21 mouse cellular contexts compared by ENCODE assay signal in genomic region chr4:97766100-97766499, GRCm38 (mm10). TPM values are rescaled to one million over a fixed set of nuclear protein-coding genes. Genes with fewer than 3 reads are reported as not detected.
"Had no signal": no experiment of that assay in that cellular context is flagged by ENCODE, and none has a peak within 500 bp of the region (broad histone marks: within the 10 kb centered on the region; RNA-seq: fewer than 3 reads in every experiment).

No protein-coding gene starts in this region.

- H3K9me3 ChIP-seq: heart, embryonic 13.5 days; heart, embryonic 15.5 days; hindbrain, embryonic 13.5 days; hindbrain, embryonic 15.5 days; limb, embryonic 13.5 days; limb, embryonic 15.5 days; liver, embryonic 12.5 days had no signal

- H3K27ac ChIP-seq: heart, embryonic 15.5 days; hindbrain, embryonic 13.5 days; hindbrain, embryonic 15.5 days; hindbrain, postnatal 0 days; limb, embryonic 13.5 days; limb, embryonic 15.5 days; liver, embryonic 12.5 days; liver, embryonic 14.5 days had no signal

- H3K4me2 ChIP-seq: heart, embryonic 11.5 days; heart, embryonic 13.5 days; heart, embryonic 15.5 days; hindbrain, embryonic 13.5 days; hindbrain, embryonic 15.5 days; limb, embryonic 13.5 days; limb, embryonic 15.5 days; liver, embryonic 12.5 days had no signal

- H3K9ac ChIP-seq: forebrain, postnatal 0 days; heart, embryonic 13.5 days; heart, embryonic 15.5 days; hindbrain, embryonic 13.5 days; hindbrain, embryonic 15.5 days; limb, embryonic 13.5 days; limb, embryonic 15.5 days; liver, embryonic 12.5 days; liver, embryonic 14.5 days had no signal

- H3K4me3 ChIP-seq: heart, embryonic 13.5 days; heart, embryonic 15.5 days; hindbrain, embryonic 13.5 days; hindbrain, embryonic 15.5 days; limb, embryonic 13.5 days; limb, embryonic 15.5 days; liver, embryonic 12.5 days had no signal

- H3K27me3 ChIP-seq: heart, embryonic 13.5 days; heart, embryonic 15.5 days; hindbrain, embryonic 13.5 days; hindbrain, embryonic 15.5 days; limb, embryonic 13.5 days; limb, embryonic 15.5 days had no signal

- H3K4me1 ChIP-seq: heart, embryonic 15.5 days; hindbrain, embryonic 15.5 days; limb, embryonic 13.5 days; limb, embryonic 15.5 days; liver, embryonic 12.5 days had no signal

- DNase-seq: forebrain, postnatal 0 days; gastrocnemius, postnatal 14 days; gastrocnemius, postnatal 36 days; heart, adult 18-20 months; heart, postnatal 14 days; heart, postnatal 36 days; layer of hippocampus, adult 9-11 months; layer of hippocampus, postnatal 36 days; left cerebral cortex, postnatal 4 days had no signal

- H3K36me3 ChIP-seq: heart, embryonic 13.5 days; heart, embryonic 15.5 days; hindbrain, embryonic 13.5 days; hindbrain, embryonic 15.5 days; limb, embryonic 13.5 days; limb, embryonic 15.5 days; liver, embryonic 12.5 days had no signal

- ATAC-seq: forebrain, postnatal 0 days; hindbrain, postnatal 0 days; intestine, embryonic 16.5 days; liver, embryonic 12.5 days had no signal

RNA-seq across cellular contexts. Expression of gene E130114P18Rik, which starts 11.8 kb away (rescaled TPM):
- polyA plus RNA-seq: large intestine, adult 2 months; liver, embryonic 12.5 days; liver, embryonic 14.5 days had no signal
